Mouse (Mus musculus) brain, embryonic 18.5 days (tissue): ENCODE measurements around the gene Dock2.

Experiments used
- DNase-seq: peaks from one replicate; pipeline ENCODE4 v3.0.0-alpha.2; 2012; ENCODE audit warnings: low read depth, low spot score

Dock2 gene

DNA sequence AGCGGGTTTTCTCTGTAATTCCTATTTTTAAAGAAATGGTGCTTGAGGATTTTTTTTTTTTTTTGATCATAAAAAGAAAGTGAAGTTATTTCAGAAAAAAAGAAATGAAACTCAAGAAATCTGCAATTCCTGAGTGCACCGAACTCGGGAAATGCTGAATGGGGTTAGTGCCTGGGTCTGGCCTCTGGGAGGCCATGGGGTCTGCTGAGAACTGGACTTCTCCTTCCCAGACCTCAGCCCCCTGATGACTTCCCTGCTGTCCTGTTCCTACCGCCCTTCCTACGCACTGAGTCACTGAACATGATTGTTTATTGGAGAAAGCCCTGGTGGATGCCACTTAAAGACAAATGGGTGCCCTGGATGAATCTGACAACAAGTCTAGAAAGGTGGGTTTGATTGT, 356.5 kb downstream of the Dock2 start:
- DNase-seq, result no peak

- DNase-seq, result no peak
Measured at GRCm38 (mm10) chr11:34424546-34424945, 359.1 kb downstream of the Dock2 start.

DNA sequence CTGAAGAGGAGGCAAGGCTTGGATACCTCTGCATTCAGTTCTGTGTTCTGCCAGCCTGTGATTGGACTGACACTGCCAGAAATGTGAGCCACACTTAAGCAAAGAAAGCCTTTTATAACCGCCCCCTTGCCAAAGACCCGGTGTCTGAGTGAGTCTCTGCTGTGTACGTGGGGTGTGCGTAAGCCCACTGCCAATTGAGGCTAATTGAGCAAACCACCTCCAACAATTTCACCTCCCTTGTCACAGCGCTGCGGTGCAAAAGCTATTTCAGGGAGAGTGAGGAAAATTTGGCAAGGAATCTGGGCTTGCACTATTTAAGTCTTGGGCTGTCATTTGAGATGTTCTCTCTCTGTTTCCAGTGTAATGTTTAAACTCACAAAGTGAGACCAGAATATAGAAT, 362.6 kb downstream of the Dock2 start:
- DNase-seq, result no peak

DNA sequence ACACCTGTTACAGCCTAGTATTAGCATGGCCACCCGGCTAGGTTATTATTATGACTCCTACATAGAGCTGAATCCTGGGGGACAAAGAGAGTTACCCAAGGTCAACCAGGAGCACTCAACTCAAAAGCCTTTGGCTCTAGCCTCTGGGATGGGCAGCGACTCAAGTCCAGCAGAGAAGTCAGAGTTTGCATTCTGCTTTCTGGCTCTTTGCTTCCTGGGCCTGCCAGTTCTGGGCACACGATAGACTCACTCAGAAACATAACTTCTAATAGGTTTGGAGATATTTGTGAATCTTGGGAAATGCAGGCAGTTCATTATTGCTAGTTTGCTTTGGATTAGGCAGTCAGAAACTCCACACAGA, 367.1 kb downstream of the Dock2 start:
- no peak for DNase-seq

- no peak for DNase-seq
Measured at GRCm38 (mm10) chr11:34415884-34416618, 367.6 kb downstream of the Dock2 start.

DNA sequence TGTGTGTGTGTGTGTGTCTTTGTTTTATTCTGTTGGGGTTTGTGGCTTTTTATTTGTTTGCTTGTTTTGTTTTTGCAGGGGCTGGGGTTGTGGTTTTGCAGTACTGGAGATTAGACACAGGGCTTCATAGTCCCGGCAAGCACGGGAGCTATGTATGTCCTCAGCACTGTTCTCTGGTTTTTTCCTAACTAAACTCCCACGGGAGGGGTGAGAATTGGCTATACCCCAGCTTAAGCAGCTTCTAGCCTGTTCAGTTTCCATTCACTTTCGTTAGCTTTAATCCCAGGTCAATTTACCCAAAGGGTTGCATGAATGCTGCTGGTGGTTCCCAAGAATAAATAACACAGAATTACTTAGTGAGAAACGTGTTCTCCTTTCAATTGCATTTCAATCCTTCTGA, 376.8 kb downstream of the Dock2 start:
- no peak for DNase-seq

DNA sequence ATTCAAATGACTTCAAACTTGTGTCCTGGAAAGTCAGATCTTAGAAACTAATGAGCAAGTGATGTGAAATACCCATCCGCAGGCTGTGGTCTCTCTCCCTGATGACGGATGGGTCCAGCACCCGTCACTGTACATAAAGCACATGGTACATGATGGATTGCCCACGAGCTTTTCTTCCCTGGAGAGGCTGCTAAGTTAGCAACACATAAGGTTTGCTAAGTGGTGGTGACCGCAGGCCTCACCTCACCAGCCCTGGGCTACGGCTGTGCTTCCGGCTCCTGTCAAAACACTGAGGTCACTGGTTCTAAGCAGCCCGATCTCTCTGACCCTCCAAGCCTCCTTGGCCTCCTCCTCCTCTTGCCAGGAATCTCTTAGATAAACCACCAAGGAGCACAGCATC, 377.4 kb downstream of the Dock2 start:
- DNase-seq, result no peak

- DNase-seq, result no peak
Measured at GRCm38 (mm10) chr11:34405311-34405710, 378.4 kb downstream of the Dock2 start.

DNA sequence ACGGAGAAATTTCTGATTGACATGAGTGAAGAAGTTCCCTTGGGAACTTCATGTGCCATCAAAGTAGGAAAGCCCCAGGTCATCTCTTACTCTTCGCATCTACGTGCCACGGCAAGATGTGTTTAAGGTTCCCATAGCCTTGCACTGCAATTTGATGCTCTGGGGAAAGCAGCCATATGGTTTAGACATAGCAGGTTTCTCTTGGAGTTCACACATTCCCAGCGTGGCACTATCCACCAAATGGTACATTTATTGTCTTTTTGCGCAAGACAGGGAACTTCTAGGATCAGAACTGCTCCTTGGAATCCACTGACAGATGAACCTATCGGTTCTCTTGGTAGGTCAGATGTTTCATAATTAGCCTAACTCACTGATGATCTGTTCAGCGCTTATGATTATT, 382.3 kb downstream of the Dock2 start:
- no peak for DNase-seq

DNA sequence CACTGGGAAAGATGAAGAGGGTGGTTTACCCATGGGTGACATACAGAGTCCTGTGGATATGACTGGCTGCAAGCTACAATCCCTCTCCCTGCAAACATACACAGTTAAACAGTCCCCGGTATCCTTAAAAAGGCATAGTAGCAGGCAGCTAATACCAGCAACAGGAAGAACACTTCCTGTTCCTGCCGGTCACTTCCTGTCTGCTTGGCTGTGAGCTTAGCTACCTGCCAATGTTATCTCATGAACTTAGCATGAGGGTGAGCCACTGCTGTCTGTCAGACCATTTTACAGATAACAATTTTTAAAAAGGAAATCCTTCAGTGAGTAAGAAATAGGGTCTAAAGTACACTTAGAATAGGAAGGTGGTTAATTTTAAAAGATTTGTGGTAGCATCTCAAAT, 385.1 kb downstream of the Dock2 start:
- DNase-seq, result no peak

DNA sequence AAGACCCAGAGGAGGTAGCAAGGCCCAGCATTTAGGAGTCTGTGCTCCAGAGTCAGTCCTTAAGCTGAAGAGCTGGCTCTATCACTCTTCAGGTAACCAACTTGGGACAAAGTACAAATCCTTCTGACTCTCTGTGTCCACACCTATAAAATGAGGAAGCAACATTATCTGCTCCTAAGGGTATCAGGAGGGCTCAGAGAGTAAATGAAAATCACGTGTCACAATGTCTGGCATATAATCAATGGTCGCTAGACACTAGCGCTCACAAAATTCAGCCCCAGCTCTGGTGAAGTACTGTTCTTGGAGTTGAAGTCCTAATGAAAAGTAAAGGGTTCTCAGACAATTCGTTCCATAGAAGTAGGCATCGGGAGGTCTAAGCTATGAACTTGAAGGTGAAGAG, 386.0 kb downstream of the Dock2 start:
- no peak for DNase-seq

DNA sequence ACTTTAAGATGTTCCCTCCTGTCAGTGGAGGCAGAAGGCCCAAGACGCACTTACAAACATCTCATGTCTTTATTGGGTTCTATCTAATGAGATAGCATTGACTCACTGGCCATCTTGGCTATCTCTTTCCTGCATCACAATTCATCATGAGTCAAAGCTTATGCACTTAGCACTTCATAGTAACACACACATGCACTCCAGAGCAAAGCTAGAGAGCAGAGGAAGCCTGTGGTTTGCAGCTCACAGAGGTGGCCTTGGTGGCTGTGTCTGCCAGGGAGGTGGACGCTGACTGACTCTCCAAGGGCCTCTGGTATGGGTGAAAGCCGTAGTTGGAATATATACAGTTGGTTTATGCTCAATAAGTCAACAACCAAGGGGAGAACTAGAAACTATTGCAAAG, 387.9 kb downstream of the Dock2 start:
- no peak for DNase-seq

GRCm38 (mm10) chr11:34392105-34392504, 391.6 kb downstream of the Dock2 start:
- DNase-seq, result no peak

DNA sequence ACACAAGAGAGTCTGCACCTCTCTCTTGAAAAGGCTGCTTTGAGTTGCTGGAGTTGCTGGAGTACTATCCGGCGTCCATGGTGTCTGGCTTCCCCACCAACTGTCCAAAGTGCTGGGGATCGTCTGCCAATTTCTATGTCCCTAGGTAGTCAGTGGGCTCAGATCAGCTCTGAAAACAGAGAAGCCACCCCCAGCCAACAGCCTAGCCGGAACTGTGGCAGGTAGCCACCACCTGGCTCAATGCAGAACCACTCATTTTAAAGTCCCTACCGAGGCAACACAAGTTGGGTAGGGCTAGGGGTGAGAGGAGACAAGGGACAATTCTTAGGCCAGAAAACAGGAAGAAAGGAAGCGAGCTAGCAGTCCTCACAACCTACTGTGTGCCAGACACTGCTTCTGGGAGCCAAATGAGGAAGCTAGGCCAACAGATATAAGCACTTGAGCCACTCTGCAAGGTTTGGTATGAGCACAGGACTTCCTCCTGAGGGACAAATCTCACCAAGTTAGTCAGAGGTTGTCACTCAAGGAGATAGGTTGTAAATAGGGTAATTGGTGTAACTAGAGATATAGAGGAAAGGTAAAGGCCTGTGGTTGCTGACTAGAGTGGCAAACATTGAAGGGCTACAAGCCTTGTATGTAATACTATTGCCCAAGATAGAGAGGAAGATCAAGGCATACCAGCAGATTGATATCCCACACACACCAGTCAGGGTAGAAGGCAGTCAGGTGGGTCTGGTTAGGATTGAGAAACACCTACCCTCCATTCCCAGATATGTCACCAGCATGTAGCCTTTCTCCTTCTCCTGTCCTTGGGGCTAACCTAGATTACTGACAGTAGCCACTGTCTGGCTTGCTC, 394.2 kb downstream of the Dock2 start:
- DNase-seq, result no peak

DNA sequence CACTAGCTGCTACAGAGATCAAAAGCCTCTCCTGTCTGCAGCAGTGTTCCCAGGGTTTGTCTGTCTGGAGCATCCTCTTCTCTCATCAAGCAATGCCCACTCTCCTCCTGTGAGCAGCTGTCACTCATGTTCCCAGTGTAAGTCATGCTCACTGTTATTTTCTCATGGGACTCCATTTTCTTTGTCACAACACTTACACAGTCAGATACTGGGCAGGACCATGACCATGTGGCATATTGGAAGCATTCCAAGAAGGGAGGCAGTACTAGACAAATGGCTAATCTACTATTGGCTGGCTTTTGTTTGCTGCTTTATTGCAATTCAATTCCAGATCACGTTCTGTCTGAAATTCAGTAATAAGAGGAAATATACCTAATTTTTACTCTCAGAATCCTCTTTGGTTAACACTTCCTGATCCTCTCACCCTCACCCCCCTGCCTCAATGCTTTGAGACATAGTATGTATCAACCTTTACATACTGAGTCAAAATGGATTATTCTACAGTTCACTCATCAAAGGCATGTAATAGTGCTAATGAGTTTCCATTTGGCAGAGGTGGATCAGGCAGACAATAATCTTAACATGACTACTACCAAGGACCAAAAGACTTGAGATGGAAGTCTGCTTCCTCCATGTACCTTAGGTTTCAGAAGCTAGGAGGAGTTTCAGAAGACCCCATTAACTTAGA, 398.5 kb downstream of the Dock2 start:
- DNase-seq, result peak; percentile 34

DNA sequence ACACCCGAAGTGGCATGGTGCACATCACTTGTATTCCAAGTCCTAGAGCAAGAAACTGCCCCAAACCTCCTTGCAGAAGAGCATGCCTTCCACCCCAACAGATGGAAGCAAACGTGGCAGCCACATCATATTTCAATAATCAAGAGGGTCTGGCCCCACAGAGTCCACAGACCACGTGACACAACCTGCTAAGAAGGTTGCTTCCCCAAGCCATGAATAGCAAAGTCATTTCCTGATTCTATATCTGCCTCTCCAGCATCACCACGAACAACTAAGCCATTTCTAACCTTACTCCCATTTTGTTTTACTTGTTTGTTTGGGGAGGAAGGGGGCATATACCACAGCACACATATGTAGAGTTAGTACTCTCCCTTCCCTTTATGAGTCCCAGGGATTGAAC, 399.5 kb downstream of the Dock2 start:
- no peak for DNase-seq

DNA sequence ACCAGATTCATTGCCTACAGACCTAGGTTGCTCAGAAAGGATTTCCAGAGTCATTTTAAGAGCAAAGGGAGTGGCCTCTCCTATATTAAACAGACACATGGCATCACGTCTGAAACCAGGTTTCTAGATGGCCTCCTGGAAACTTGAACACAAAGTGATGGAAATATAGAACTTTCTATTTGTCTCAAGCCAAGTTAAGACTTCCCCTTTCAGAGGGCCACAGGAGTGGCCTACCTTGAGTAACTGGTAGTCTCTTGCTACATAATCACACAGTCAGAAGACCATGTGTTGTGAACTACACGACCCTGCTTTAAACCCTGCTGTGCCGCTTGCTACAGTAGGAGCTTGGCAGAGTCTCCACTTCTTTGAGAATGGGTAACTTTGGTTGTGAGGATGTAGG, 400.2 kb downstream of the Dock2 start:
- DNase-seq, result no peak

- DNase-seq, result no peak
Measured at GRCm38 (mm10) chr11:34377649-34378048, 406.0 kb downstream of the Dock2 start.

GRCm38 (mm10) chr11:34375557-34375956, 408.1 kb downstream of the Dock2 start:
- no peak for DNase-seq

GRCm38 (mm10) chr11:34372224-34372623, 411.5 kb downstream of the Dock2 start:
- DNase-seq, result no peak

- no peak for DNase-seq
Measured at GRCm38 (mm10) chr11:34356109-34356508, 427.6 kb downstream of the Dock2 start.

GRCm38 (mm10) chr11:34355406-34355805, 428.3 kb downstream of the Dock2 start:
- no peak for DNase-seq
